Mouse (Mus musculus) mesoderm, embryonic 11.5 days (tissue): ENCODE measurements at regions not wholly inside any gene's neighbourhood (a gene's known extent, or its start where the extent isn't known, plus 50 kb on each side); places are given as distances from the start of the nearest gene placed in this dataset.

Experiments used
- DNase-seq: peaks from one replicate; pipeline ENCODE4 v3.0.0-alpha.2; 2012; ENCODE audit warnings: low read depth, low spot score

DNA sequence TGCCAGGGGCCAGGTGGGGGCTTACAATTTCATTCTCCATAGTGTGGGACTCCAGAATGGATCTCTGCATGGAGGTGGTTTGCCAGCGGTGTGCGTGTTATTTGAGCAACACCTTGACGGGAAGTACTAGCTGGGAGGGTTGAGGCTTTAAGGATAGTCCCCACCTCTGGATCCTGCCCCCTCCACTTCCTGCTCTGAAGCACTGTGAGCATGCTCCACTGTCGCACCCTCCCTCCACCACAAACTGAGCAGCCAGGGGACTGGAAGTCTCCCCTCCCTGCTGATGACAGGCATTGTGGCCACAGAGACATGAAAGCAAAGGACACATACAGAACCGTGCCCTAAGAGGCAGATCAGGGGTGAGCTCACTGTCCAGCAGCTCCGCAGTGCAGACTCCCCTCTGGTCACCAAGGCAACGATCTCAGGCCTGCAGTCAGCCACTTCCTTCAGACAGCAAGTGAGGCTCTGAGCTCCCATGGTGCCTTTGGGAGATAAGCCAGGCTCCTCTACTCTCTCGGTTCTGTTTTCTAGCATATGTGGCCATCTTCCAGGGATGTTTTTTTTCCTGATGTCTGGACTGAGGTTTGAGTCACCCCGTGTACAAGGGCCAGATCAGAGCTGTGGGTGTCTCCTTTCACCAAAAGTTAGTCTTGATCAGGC lies 239.7 kb downstream of the Cryba4 start:
- no peak for DNase-seq

DNA sequence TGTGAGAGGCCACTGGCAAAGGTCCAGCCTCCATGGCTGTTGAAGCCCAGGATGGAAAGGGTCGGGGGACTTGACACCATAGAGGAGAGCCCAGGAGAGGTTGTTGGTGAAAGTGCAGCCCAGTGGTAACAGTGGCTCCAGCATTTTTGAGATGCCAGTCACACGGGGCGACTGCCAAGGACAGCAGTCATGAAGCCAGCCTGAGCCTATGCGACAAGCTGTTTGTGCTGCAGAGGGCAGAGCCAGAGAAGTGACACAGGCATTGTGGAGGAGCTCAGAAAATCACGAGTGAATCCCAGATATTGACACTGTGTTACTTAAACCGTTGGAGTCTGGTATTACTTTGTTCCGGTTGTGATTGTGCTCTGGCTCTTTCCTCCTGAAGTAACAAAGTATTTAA lies 233.4 kb downstream of the Cryba4 start:
- DNase-seq, result no peak

DNA sequence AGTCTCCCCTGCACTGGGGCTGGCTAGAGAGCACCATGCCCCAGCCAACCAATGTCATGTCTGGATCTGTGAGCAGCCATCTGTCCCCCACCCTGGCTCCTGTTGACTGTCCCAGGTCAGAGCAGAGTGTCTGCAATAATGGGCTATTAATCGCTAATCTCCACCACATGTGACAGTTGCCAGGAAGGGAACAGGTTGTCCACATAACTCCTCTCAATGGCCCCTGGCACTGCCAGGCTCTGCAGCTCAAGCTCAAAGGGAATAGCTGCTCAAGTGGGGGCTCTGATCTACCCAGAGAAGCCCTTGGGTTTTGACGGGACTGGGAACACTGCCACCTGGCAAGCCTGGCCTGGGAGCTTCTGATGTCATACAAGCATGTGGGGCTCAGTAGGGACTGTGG lies 231.4 kb downstream of the Cryba4 start:
- DNase-seq, result no peak

DNA sequence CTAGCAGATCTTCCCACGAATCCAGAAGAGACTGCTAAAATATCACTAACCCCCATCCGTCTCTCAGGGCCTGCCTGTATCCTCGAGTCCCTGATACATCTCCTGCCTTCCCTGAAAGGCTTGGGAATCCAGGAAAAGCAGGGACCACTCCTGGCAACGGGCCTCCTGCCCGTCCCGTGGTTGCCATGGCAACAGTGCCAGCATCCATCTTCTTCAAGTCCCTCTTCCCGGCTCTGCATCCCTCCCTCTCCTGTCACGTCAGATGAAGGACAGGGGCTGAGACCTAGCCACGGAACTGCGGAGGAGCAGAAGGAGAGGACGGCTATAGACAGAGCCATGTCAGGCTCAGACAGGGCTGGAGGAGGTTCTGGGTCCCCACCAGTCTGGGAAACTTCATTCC lies 222.4 kb downstream of the Cryba4 start:
- DNase-seq, result peak; percentile 76

DNA sequence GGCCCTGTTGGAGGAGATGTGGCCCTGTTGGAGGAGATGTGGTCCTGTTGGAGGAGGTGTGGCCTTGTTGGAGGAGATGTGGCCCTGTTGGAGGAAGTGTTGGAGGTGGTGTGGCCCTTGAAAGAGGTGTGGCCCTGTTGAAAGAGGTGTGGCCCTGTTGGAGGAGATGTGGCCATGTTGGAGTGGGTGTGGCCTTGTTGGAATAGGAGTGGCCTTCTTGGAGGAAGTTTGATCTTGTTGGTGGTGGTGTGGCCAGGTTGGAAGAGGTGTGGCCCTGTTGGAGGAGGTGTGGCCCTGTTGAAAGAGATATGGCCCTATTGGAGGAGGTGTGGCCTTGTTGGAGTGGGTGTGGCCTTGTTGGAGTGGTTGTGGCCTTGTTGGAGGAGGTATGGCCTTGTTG lies 220.3 kb downstream of the Cryba4 start:
- no peak for DNase-seq

DNA sequence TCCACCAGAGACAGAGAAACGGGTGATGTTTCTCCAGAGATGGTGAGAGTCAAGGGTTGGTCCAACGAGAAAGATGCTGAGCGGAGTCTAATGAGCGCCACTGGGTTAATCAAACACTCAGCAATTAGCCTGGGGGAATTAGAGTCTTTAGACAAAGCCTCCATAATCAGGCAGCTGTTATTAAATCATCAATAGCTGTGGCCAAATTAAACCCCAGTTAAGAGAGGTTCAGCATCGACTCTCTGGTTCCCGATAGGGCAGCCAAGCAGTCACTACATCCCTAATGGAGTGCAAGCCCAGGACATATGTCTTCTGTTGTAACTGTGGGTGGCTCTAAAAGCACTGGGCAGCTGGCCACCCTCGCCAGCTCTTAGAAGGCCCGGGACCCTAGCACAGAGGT lies 216.9 kb downstream of the Cryba4 start:
- DNase-seq, result no peak

DNA sequence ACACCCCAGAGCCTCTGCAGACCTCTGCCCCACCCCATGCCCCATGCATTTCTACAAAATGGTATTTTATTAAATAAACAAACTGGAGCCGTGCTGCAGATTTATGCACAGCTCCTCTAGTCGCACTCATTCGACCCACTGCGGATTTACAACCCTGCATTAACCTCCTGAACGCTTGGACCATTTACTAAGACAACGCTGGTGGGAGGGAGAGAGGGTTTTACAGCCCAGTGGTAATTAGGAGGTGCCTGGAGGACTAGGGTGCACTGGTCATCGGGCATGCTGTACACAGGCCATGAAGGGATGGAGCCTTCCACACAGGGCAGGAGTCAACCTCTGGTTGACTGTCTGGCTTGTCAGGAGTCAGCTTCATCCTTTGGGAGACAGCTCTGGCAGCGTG lies 215.2 kb downstream of the Cryba4 start:
- no peak for DNase-seq

DNA sequence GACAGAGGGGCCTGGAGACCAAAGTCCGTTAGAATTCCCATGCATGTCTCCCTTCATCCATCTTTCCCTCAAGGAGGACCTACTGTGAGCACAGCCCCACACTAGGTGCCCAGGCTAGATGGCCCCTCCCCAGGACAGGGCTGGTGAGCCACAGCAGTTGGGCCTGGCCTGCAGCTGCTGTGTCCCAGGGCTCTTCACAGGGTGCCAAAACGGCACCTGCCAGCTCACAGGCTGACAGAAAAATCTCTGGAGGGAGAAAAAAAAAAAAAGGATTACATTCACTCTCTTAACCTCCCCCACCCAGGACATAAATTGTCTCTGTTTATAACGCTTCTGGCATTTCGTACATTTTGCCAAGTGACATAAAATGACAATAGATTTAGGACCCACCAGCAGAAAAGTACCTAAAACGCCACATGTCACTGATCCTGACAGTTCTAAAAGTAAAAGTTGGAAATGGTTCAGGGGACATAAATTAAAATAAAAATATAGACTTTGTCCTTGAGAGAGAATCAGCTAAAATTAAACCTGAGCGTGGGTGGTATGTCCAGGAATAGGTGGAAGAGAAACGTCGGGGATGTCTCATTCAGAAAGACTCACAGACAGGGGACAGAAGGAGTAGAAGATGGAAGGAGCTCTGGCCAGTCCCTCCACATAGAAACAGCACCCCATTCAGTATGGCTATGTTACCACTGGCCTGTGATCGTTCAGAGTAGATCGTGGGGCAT lies 212.5 kb downstream of the Cryba4 start:
- DNase-seq, result no peak

DNA sequence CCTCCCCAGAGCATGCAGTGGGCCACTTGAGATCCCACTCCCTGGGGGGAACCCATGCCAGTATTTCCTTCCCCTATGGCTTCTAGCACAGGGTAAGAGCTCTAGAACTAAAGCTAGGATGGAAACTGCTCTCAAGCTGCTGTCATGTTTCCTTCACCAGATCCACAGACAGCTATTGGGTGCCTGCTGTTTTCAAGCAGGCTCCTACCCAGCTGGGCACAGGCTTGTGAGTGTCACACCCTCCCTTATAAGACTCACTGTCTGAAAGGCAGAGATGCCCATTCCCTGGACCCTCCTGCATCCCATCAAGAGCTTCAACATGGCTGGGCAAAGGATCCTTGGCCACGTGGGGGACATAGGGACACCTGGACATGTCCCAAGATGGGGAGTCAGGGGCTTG lies 211.6 kb downstream of the Cryba4 start:
- no peak for DNase-seq

DNA sequence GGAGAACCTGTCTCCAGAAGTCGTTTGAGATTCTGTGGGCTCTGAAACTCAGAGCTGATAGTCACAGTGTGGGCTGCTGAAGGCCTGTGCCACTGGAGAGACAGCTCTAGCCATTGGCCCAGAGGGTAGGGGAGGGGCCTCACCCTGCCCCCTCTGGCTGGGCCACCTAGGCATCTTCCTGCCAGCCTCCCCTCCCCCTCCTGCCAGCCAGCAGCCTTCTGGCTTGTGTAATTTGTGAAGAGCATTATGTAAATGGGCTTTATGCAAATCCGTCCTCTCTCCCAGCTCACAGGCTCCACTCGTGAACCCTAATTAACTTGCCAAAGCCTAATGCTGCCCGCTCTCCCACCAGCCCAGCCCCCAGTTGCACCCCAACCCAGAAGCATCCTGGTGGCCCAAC lies 211.0 kb downstream of the Cryba4 start:
- DNase-seq, result no peak

DNA sequence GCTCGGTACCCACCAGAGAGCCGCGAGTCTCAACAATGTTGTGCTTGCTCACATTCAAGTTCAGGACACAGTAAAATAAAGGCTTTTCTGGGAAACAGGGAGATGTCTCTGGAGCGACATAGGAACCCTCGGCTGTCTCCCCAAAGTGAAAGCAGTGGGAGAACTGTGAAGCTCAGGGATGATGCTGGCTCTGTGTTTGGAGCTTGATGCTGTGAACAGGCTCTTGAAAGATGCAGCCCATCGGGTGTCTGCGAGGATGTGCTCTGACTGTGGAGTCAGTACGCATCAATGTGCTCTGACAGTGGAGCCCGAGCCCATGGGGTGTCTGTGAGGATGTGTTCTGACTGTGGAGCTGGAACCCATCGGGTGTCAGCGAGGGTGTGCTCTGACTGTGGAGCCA lies 210.1 kb downstream of the Cryba4 start:
- no peak for DNase-seq

DNA sequence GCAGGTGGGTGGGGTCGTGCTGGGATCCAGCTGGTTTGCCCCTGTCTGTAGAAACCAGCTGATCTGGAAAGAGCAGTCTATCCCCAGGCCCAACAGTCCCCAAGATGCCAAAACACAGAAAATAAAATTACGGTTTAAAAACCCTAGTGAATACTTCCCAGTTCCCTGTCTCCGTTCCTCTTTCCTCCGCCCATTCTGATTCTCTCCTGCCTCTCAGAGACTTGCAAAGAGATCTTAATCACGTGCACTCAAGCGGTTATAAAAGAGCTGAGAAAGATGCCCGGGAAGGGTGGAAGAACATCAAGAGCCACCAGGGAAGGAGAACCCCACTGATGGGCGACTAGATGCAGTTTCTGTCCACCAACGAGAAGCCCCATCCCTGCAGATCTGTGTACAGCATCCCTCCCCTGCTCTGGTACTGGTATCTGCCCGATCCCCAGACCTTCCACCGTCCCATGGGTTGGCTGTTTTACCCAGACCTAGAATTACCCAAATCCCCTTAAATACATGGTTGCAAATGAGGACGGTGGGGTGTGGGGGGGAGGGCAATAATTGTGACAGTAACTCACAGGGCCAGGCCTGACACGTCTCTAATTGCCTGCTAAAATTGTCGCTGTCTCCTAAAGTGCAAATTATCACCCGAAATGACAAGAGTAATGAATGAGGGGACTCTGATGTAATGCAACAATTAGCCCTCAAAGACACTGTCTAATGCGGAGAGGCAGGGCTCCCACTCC lies 202.1 kb downstream of the Cryba4 start:
- DNase-seq, result no peak

DNA sequence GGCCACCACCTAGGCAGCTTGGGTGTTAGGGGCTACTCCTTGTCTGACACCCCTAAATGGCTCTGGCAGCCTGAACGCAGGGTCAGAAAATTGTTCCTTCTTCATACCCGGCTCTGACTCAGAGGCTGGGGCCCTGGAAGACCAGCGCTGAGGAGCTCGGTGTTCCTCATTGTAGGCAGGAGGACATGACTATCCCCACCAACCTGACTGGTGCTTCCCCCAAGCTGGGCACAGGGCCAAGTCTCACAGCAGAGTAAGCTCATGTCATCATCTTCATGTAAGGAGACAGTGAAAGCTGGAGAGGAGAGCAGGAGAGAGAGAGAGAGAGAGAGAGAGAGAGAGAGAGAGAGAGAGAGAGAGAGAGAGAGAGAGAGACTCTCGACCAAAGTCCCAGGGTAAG lies 201.4 kb downstream of the Cryba4 start:
- DNase-seq, result no peak

DNA sequence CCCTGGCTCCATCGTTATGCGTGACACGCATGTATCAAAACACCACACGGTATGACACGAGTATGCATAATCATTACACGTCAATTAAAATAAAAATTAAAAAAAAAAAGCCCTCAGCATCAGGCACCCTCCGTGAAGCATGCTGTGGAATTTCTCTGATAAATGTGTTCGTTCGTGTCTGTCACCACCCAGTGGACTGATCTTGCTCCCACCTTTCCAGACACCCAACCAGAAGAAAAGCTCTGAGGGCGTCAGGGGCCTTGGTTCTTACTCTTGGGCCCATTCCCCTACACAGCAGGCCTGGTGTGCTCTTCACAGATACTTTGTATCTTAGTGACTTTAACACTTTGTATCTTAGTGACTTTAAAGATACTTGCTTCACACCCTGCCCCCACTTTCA lies 200.5 kb downstream of the Cryba4 start:
- DNase-seq, result no peak

DNA sequence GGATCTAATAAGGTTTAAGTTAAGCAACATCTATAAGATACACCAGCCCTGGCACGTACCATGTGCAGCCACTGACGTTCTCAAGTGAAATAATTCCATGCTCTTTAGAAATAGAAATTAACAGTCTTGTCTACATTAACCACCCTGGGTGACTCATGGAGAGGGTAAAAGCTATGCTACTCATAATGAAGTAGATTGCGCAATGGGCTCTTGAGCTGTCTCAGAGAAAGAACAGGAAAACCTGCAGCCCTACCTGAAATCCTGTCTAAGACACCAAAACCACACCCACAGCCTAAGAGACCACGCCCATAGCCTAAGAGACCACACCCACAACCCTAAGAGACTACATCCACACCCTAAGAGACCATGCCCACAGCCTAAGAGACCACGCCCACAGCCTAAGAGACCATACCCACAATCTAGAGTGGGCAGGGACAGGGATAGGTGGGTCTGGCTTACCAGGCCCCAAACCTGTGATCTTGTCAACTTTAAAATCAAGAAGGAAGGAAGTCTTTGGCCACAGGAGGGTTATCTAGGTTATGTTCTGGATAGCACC lies 198.6 kb downstream of the Cryba4 start:
- no peak for DNase-seq

DNA sequence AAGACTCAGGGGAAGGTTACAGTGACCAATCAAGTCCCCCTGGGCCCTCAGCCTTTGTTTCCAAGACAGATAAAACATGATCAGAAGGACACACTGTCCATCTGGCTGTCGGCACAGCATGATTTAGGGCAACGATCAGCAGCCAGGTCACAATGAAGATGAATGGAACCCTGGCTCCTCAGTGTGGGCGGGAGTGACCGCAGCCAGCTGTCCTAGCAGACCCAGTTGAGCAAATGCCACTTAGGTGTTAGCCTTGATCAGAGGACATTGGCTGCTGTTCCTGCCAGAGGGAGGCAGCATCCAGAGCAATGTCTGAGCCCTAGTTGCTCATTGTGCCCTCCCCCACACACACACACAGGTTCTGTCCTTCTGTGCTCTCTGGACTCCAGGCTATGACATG lies 197.3 kb downstream of the Cryba4 start:
- DNase-seq, result peak; percentile 30

DNA sequence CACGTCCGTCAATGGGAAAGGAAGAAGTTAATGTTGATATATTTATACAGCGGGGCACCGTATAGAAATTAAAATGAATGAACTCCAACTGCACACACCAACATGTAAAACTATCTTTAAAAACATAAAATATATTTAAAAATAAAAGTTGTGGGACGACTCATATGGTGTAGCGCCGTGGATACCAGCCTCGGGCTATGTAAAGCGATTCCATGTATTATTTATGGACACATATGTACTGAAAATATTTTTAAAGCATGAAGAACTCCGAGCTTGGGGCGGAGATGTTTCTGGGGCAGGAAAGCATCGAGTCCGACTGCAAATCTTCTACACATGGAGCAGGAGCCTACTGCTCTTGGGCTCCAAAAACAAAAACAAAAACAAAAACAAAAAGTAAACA lies 182.4 kb downstream of the Cryba4 start:
- no peak for DNase-seq

DNA sequence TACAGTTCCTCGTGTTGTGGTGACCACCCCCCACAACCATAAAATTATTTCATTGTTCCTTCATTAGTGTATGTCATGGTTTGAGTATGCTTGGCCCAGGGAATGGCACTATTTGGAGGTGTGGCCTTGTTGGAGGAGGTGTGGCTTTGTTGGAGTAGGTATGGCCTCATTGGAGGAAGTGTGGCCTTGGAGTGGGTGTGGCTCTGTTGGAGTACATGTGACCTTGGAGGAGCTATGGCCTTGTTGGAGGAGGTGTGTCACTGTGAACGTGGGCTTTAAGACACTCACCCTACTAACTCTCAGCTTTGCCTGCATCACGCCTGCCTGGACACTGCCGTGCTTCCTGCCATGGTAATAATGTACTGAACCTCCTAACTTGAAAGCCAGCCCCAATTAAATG lies 179.9 kb downstream of the Cryba4 start:
- DNase-seq, result no peak

DNA sequence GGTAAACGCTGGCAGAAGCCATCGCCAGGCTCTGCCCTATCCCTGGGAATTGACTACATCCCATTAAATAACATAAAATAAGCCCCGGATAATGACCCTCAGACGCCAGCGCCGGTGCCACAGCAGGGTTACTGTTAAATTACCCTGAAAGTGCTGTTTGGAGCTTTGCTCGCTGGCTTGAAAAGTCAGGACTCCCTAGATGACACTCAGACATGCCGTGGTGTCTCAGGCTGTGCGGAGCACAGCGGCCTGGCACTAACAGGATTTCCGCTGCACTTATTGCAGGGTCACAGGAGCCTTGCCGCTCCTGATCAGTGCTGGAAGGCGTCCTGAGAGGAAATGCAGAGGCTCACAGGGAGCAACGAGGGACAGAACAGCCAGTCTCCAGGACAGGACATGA lies 175.2 kb downstream of the Cryba4 start:
- peak; percentile 12 for DNase-seq

DNA sequence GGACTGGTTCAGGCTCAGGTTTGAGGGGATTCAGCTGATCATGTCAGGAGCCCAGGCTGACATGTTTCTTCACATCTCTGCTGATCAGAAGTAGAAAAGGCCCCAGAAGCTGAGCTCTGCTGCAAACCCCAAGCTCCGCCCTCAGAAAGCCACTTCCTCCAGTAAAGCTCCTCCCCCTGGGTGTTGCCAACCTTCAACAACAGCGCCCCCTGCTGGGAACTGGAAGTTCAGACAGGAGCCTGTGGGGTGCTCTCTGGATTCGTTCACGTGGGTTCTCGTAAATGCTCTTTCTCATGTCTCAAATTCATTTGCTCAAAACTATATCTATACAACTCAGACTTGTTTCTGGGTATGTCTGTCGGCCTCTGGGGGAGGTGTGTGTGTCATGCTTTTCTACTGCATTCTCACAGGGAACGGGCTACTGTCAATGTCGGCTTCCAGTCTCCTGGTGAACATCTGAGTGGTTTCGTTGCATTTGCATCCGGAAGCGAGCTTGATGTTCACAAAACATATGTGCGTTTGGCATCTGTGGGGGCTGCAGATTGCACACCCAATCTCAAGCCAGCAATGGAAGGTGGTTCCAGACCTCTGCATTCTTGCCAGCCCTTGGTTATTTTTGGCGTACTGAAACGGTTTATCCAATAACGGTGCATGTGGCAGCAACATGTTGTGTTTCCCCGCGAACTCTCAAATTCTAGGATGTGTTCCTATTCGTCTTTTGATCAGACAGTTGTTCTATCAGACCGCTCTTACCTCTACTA lies 174.3 kb downstream of the Cryba4 start:
- DNase-seq, result peak; percentile 76

DNA sequence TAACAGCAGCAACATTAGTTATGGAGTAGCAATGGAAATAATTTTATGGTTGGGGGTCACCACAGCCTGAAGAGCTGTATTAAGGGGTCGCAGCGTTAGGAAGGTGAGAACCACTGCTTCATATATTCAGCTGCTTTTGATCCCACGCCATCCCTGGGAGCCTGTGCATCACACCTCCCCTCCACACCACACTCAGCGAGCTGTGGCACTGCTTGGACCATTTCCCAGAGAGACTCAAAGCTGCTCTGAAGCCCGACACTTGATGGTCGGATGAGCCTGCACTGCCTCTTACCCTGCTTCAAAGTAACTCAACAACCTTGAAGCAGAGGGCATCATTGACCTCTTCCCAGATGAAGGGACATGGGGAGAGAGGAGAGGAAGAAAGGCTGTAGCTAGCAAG lies 171.3 kb downstream of the Cryba4 start:
- no peak for DNase-seq
